Comparison of ENCODE assay signal across 9 mouse cellular contexts in genomic region chr19:6392743-6393393, GRCm38 (mm10). TPM values are rescaled to one million over a fixed set of nuclear protein-coding genes. Genes with fewer than 3 reads are reported as not detected.
DNase-seq lines count a peak whose midpoint lies in the region; TF ChIP-seq lines count a peak whose summit lies in the region.
"Had no signal": no experiment of that assay in that cellular context is flagged by ENCODE, and none has a peak within 500 bp of the region (broad histone marks: within the 10 kb centered on the region; RNA-seq: fewer than 3 reads in every experiment).

No protein-coding gene starts in this region.

- H3K4me1 ChIP-seq in lung, adult 2 months (ENCODE audit: control insufficient read depth, insufficient read depth, low read length) = no peaks in the 10 kb centered on the region
- H3K4me1 ChIP-seq in ES-Bruce4 (ENCODE audit: control insufficient read depth, insufficient read depth, low read length) = peaks cover 3% of the 10 kb centered on the region

- H3K36me3 ChIP-seq in ES-Bruce4 (ENCODE audit: control insufficient read depth, insufficient read depth, low read length, poor library complexity, severe bottlenecking) = no peaks in the 10 kb centered on the region

- TF ChIP-seq POLR2A in lung, adult 2 months (IDR thresholded peaks at IDR 0.05; ENCODE audit: borderline replicate concordance, extremely low read depth, low read depth, low read length) = no peak
- no peak for TF ChIP-seq POLR2A in ES-Bruce4 (IDR thresholded peaks at IDR 0.05; ENCODE audit: insufficient read depth, low read length)

- no peaks in the 10 kb centered on the region for H3K27me3 ChIP-seq in ES-Bruce4 (ENCODE audit: control insufficient read depth, insufficient read depth, low read length, poor library complexity, severe bottlenecking)

- no peak overlapping the region for H3K27ac ChIP-seq in ES-Bruce4 (ENCODE audit: insufficient read depth, low read length)
- H3K27ac ChIP-seq: macrophage had no signal

- no peak for TF ChIP-seq EP300 in ES-Bruce4 (IDR thresholded peaks at IDR 0.05; ENCODE audit: insufficient read depth, low read depth, low read length)

- H3K4me3 ChIP-seq in lung, adult 2 months (replicated peaks; ENCODE audit: extremely low read depth, low read depth, low read length) = no peak overlapping the region
- no peak overlapping the region for H3K4me3 ChIP-seq in ES-Bruce4 (ENCODE audit: low read depth, low read length)

- WGBS in lung, adult 2 months = 90% methylated on average over 14 of the region's 14 CpGs

- 0 out of 2 replicates have a peak, but pooled peaks have one; percentile 3 for TF ChIP-seq CTCF in lung, adult 2 months (IDR thresholded peaks at IDR 0.05; ENCODE audit: insufficient read depth, low read length)
- TF ChIP-seq CTCF in ES-Bruce4 (IDR thresholded peaks at IDR 0.05; ENCODE audit: low read depth, low read length) = peak; percentile 64

- H3K9me3 ChIP-seq in ES-Bruce4 (replicated peaks; ENCODE audit: control insufficient read depth, insufficient read depth, low read length, poor library complexity, severe bottlenecking) = no peaks in the 10 kb centered on the region

- no peak overlapping the region for H3K9ac ChIP-seq in ES-Bruce4 (ENCODE audit: low read depth, poor library complexity, severe bottlenecking)

- peak; percentile 89 for DNase-seq in heart, adult 11 months
- no peak for DNase-seq in heart, adult 8-10 months (ENCODE audit: low spot score)
- DNase-seq in lung, adult 2 months = no peak
- no peak for DNase-seq in lung, postnatal 10 days
- DNase-seq in induced T-regulatory cell, adult 2 months (ENCODE audit: low read depth) = peak; percentile 71
- DNase-seq in c-Kit-positive CD71-positive TER-119-positive erythroid progenitor cells, embryonic 14.5 days (ENCODE audit: low spot score) = no peak
- no peak for DNase-seq in layer of hippocampus, adult 9-11 months

RNA-seq across cellular contexts. Expression of gene Rasgrp2, which starts 6.3 kb away (rescaled TPM):
- total RNA-seq in heart, adult 8-10 months (2022) = 10 to 100 TPM; 31.2 to 51.0 (median 43.8) TPM
- 210 and 287 TPM in 2 replicates for polyA plus RNA-seq in lung, adult 2 months (2012; rRNA removed)
- 37.9 and 48.6 TPM in 2 replicates for polyA plus RNA-seq in ES-Bruce4 (2011; ENCODE audit: insufficient read depth, insufficient read length, low read depth, missing spikeins)

RNA-seq across cellular contexts. Expression of gene Pygm, which starts 8.7 kb away (rescaled TPM):
- 1,000 to 10,000 TPM; 1,301 to 1,379 (median 1,330) TPM for total RNA-seq in heart, adult 8-10 months (2022)
- 32.8 and 135 TPM in 2 replicates for polyA plus RNA-seq in lung, adult 2 months (2012; rRNA removed)
- 4.1 and 4.6 TPM in 2 replicates for polyA plus RNA-seq in ES-Bruce4 (2011; ENCODE audit: insufficient read depth, insufficient read length, low read depth, missing spikeins)

RNA-seq across cellular contexts. Expression of gene Nrxn2, which starts 25.7 kb away (rescaled TPM):
- total RNA-seq in heart, adult 8-10 months (2022) = 1 to 10 TPM; 3.3 to 6.8 (median 4.1) TPM
- 7.3 and 11.0 TPM in 2 replicates for polyA plus RNA-seq in lung, adult 2 months (2012; rRNA removed)
- polyA plus RNA-seq in ES-Bruce4 (2011; ENCODE audit: insufficient read depth, insufficient read length, low read depth, missing spikeins) = 5.6 and 7.0 TPM in 2 replicates
- polyA plus RNA-seq: macrophage had no signal

RNA-seq across cellular contexts. Expression of gene Sf1, which starts 29.4 kb away (rescaled TPM):
- total RNA-seq in heart, adult 8-10 months (2022) = 100 to 1,000 TPM in 1 of 4 experiments, 10 to 100 TPM in 3; 84.3 to 103 (median 91.3) TPM
- polyA plus RNA-seq in lung, adult 2 months (2012; rRNA removed) = 136 and 194 TPM in 2 replicates
- 333 and 355 TPM in 2 replicates for polyA plus RNA-seq in ES-Bruce4 (2011; ENCODE audit: insufficient read depth, insufficient read length, low read depth, missing spikeins)

RNA-seq across cellular contexts. Expression of gene Map4k2, which starts 51.9 kb away (rescaled TPM):
- 10 to 100 TPM; 33.4 to 44.4 (median 34.7) TPM for total RNA-seq in heart, adult 8-10 months (2022)
- polyA plus RNA-seq in lung, adult 2 months (2012; rRNA removed) = 303 and 441 TPM in 2 replicates
- 10.7 and 16.9 TPM in 2 replicates for polyA plus RNA-seq in ES-Bruce4 (2011; ENCODE audit: insufficient read depth, insufficient read length, low read depth, missing spikeins)

Comparison
In these comparisons a context has a peak if more than half of its experiments do, and no peak if none do; other contexts are left out.
1. DNase-seq: peak in heart, adult 11 months (single experiment) and induced T-regulatory cell, adult 2 months (single experiment); none in heart, adult 8-10 months (single experiment), lung, adult 2 months (single experiment), lung, postnatal 10 days (single experiment), c-Kit-positive CD71-positive TER-119-positive erythroid progenitor cells, embryonic 14.5 days (single experiment) and layer of hippocampus, adult 9-11 months (single experiment).